Mouse (Mus musculus) E14TG2a.4 (cell line): ENCODE data around the gene Mia3.

Experiments used
- CTCF ChIP-seq: conservative IDR thresholded peaks from 2 replicates; pipeline ENCODE4 v1.5.1; 2014; ENCODE audit warnings: low read length
- NANOG ChIP-seq: IDR thresholded peaks from 2 replicates; pipeline ENCODE4 v1.6.1; 2014; ENCODE audit warnings: borderline replicate concordance, low read length, mixed read lengths
- POU5F1 ChIP-seq: IDR thresholded peaks from 2 replicates; pipeline ENCODE4 v1.6.1; 2014; ENCODE audit warnings: low read length, borderline replicate concordance

- TF ChIP-seq CTCF, result no peak
- no peak for TF ChIP-seq POU5F1
- TF ChIP-seq NANOG, result no peak
Measured at GRCm38 (mm10) chr1:183320708-183321107, 48.6 kb downstream of the Mia3 start.
